Mouse (Mus musculus) heart, postnatal 36 days (tissue): ENCODE data around the gene Gm49394. TPM values are rescaled to one million over a fixed set of nuclear protein-coding genes. Genes with fewer than 3 reads are reported as not detected.

Source experiments
- DNase-seq, 2 experiments: peaks; one replicate each; pipeline ENCODE4 v3.0.0; 2021 to 2022
- intact Hi-C: fragments of 180-260 bp; cut with DNase I; formaldehyde crosslinking; loops from one replicate; pipeline ENCODE4 v1.15.1; 2025
- total RNA-seq, 2 experiments: library from RNA; stranded (reverse); gene quantifications; 2 replicates each; pipeline ENCODE4 v1.2.3; 2021

Gm49394 gene
- total RNA-seq, 2 experiments from 2014 or later: 0.08 TPM; not detected in 1

GRCm38 (mm10) chr7:142659767-142660650, 9.7 kb downstream of the Gm49394 start:
- peak in 1 of 2 experiments; percentile 12 for DNase-seq
- intact Hi-C loops: no loop called here

DNA sequence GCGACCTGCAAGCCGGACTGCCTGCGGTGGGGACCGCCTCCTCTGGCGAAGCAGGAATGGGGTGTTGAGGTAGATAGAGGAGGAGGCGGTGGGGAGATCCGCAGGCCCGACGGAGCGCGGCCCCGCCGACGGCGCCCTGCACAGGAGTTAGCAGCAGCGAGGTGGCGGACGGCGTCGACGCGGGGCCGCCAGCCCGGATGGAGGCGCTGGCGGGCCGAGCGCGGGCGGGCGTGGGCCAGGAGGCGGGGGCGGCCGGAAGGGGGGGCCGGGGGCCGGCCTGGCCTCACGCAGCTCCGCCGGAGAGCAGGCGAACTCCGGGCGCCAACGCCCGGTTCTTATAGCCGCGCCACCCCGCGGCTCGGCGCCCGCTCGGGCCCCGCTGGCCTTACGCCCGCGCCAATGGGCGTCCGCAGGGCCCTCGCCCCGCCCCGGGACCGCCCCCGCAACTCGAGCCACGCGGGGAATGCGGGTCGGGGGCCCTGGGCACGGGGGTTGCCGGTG, 10.5 kb downstream of the Gm49394 start:
- intact Hi-C loops: no loop called here
- DNase-seq: peak; percentile 31 to 35

GRCm38 (mm10) chr7:142658681-142659180, 11.0 kb downstream of the Gm49394 start:
- DNase-seq: no peak
- intact Hi-C loops: no loop called here

- intact Hi-C loops: no loop called here
- DNase-seq: no peak
Observed at GRCm38 (mm10) chr7:142657821-142658614, 11.7 kb downstream of the Gm49394 start.

- intact Hi-C loops: no loop called here
- DNase-seq: no peak
Observed at GRCm38 (mm10) chr7:142657341-142657791, 12.4 kb downstream of the Gm49394 start.

DNA sequence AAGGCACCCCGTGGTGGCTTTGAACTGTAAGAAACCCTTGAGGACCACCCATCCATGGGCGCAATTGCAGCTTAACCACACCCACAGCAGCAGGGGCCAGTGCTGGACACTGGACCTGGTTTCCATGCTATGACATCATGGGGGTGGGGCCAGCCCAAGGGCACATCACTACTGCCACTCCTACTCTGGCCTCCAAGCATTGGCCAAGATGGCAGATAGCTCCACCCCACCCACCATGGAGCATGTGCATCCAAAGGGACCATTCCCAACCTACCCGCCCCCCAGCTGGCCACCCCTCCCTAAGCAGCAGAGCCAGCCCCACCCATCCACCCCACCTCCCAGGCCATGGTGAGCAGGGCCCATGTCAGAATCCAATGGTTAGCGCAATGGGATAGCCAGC, 13.7 kb downstream of the Gm49394 start:
- intact Hi-C loops: no loop called here
- no peak for DNase-seq

DNA sequence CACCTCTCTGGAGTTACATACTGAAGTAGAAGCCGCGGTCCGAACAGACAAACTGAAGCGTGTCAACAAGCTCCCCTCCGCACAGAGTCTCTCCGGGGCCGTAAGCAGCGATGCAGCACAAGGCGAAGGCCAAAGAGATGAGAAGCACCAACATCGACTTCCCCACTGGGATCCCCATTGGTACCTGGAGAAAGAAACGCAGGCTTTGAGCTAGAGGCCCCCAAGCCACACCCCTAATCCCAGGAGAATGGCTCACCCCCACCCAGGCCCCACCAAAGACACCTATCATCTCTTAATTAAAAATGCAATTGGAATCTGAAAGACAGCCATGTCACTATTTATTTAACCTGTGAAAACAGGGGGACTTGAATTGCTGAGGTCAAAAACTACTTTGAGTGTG, 14.1 kb downstream of the Gm49394 start:
- intact Hi-C loops: no loop called here
- DNase-seq: no peak

GRCm38 (mm10) chr7:142653726-142654125, 16.0 kb downstream of the Gm49394 start:
- intact Hi-C loops: no loop called here
- no peak for DNase-seq

DNA sequence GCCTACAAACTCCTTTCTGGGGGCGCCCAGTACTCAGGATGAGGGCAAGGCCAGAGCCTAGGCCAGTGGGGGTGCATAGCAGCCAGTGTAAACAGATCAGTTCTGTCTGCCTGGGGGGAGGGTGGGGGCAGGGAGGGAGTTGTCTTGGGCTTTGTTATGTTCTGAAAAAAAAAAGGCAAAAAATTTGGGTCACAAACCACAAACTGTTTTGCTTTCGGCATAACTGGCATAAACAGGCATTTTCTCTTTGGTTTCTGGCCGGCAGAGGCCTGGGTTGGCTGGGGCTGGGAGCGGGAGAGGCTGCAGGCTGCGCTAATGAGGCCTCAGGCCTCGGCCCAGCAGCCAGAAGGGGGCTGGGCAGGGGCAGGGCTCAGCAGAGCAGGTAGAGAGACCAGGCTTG, 23.1 kb downstream of the Gm49394 start:
- DNase-seq: no peak
- intact Hi-C loops: no loop called here

GRCm38 (mm10) chr7:142645045-142645444, 24.7 kb downstream of the Gm49394 start:
- DNase-seq: no peak
- intact Hi-C loops: no loop called here

DNA sequence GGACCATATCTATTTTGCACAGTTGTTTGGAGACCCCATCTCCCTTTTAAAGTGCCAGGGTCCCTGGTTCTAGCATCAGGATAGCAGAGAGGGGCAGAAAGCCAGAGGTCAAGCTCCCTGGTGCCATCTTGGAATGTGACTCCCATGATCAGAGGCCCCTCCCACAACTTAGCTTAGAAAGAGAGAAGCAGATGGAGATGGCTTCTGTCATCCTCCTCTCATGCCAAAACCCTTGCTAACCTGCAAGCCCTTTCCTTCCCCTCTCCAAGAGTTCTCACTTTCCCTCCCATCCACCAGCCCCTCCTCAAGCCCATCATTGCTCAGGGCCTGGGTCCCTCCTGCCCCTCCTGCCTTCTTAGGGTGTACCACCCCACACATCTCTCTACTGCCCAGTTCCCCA, 33.6 kb downstream of the Gm49394 start:
- no peak for DNase-seq
- intact Hi-C loops: no loop called here

- no peak for DNase-seq
- intact Hi-C loops: no loop called here
Observed at GRCm38 (mm10) chr7:142630691-142631090, 39.1 kb downstream of the Gm49394 start.

GRCm38 (mm10) chr7:142629806-142630205, 39.9 kb downstream of the Gm49394 start:
- DNase-seq: no peak
- intact Hi-C loops: no loop called here

DNA sequence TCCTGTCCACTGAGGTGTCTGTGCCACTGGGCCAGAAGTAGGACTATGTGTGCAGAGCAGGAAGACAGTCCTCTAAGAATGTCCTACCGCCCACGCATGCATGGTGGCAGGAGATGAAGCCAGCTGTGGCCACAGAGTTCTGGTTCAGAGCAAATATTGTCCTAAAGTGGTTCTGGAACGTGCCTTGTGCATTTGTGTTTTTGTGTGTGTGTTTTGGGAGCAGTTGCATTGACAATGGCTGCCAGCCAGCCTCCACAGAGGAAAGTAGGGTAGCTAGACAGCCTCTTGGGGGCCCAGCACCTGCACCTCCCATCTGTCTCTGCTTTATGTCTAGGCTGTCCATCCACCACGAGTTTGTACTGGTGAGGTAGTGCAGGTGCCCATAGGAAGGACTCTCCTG, 47.6 kb downstream of the Gm49394 start:
- intact Hi-C loops: no loop called here
- no peak for DNase-seq

- intact Hi-C loops: no loop called here
- no peak for DNase-seq
Observed at GRCm38 (mm10) chr7:142613077-142613476, 56.7 kb downstream of the Gm49394 start.

DNA sequence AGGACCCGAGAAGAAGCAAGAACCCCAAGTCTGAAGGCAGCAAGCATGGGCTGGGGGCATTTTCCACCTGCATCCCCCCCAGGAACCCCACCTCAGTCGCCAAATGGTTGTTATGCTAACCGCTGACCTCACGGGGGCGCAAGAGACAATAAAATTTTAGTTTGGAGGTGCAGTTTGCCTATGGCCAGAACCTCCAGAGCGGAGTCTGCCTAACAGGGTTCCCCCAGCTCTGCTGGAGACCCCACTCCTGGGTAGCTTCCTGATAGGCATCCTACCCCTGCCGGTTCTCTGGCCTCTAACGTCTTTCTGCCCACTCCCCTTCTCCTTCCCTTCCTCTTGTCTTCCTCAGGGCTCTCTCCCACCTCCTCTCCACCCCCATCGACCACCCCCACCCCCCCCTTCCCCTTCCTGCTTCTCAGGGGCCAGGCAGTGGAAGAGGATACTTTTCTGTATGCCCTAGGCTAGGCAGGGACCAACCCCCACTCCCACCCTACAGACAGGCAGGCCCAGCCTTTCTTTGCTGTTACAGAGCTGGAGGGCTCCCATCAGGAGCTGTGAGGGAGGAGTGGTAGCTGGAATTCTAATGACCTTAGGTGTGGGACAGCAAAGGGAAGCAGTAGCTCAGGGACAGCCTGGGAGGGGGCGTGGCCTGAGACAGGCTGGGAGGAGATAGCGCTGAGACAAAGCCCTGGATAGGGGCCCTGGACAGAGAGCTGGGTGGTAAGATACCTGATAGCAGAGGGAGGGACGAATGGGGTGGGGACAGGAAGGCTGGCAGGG, 58.9 kb downstream of the Gm49394 start:
- peak; percentile 66 to 75 for DNase-seq
- intact Hi-C loops: loop anchor here (1.0 kb wide), 1 partner anchor 61 kb away; no protein-coding TSS in a partner anchor

- intact Hi-C loops: no loop called here
- no peak for DNase-seq
Observed at GRCm38 (mm10) chr7:142600921-142601320, 68.8 kb downstream of the Gm49394 start.
